Mouse (Mus musculus) ES-E14 (cell line): ENCODE results near the gene Pet117.

ENCODE experiments used
- CHD2 ChIP-seq: IDR thresholded peaks from 2 replicates; pipeline ENCODE4 v1.6.1; 2014; ENCODE audit warnings: mild to moderate bottlenecking, low read depth, low read length, inconsistent platforms
- ZC3H11A ChIP-seq: IDR thresholded peaks from 2 replicates; pipeline ENCODE4 v1.6.1; 2012; ENCODE audit warnings: low read depth, mild to moderate bottlenecking, inconsistent platforms, low read length, borderline replicate concordance
- ZNF384 ChIP-seq: IDR thresholded peaks from 2 replicates; pipeline ENCODE4 v1.6.1; 2012; ENCODE audit warnings: low read depth, low read length, inconsistent platforms

- no peak for TF ChIP-seq ZNF384
- no peak for TF ChIP-seq CHD2
- TF ChIP-seq ZC3H11A, result no peak
Measured at GRCm38 (mm10) chr2:144414646-144415045, 45.9 kb downstream of the Pet117 start.
